Mouse (Mus musculus) induced T-regulatory cell, adult 2 months (primary cell): ENCODE results near the gene Spint4.
A peak's percentile ranks its signal among the peaks of the same experiment; 100 is the strongest.
"Not testable (repeated sequence)": the region's sequence is repeated elsewhere in the genome, so short reads cannot be mapped to it uniquely, and the experiment has no call there.

Experiments
- DNase-seq: peaks from one replicate; pipeline ENCODE4 v3.0.0-alpha.2; 2012; ENCODE audit warnings: low read depth

The Spint4 gene

DNA sequence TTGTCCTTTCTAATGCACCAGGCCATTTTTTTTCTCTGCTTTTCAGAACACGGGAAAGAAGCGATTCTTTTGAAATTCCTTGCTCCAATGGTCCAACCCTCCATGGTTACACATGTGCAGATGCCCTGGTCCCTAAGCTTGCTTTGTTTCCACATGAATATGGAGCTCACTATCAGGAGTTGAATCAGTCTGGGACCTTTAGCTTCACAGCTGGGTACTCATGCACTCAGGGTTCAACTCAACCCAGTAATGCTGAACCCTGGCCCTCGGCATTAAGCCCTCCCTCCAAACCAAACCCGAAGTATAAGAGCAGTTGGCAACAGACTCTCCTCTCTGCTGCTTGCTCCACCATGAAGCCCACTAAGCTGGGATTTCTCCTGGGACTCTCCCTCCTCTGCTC lies at the start of gene Spint4:
Spint4 (plus strand) TSS at position 301 of the 400 bp plus-strand sequence.
- DNase-seq = no peak

DNA sequence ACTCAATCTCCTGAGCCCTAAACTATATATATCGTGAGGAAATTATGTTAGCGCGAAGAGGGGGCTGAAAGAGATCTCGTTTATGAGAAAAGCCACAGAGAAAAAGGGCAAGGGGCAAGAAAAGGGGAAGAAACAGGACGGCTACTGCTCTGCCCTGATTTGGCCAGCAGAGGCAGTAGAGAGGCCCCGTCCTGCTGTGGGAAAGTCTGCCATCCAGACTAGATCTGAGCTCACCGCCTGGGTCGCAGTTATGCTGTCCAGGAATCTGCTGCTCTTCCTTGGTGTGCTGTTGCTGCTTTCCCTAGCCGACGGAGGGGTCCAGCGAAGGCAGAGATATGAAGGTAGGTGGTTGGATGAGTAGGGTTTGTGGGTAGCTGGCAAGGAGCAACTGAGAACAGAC lies 42.4 kb upstream of the Spint4 start, which contains the start of gene Wfdc10:
Wfdc10 (plus strand) TSS at position 189 of the 400 bp plus-strand sequence.
- DNase-seq = peak; percentile 29

DNA sequence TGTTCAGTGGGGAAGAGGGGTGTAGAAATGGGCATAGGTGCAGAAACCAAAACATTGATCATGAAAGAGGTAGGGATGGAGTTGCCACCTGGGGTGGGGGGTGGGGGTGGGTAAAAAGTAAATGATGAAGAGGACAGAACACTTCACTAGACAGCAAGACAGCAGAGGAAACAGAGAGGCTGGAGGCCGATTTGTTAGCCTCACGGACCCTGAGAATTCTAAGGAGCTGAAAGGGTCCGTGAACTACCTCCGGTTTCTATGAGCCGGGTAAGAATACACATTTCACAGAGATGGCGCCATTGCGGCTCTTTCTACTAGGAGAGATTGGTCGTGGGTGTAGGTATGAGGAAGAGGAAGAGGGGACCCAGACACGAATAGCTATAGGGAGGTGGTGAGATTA lies 41.8 kb upstream of the Spint4 start, which contains the start of gene Wfdc9:
Wfdc9 (minus strand) TSS at position 101 of the 400 bp plus-strand sequence.
- no peak for DNase-seq

DNA sequence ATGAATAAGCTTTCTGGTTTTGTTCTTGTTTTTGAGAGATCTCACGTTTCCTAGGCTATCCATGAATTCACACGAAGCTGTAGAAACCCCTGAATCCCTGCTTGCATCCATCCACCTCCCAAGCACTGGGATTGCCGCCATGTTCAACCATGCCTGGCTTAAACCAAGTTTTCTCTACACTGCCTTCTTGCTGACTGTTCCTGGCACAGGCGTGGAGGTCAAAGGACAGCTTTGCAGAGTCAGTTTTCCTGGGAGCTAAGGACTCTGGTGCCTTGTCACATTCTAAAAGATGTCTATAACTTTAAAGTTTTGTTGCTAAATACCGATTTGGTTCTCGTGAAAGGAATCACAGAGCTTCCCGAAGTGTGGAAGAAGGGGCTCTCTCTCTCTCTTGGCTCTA lies 33.5 kb upstream of the Spint4 start:
- no peak for DNase-seq

DNA sequence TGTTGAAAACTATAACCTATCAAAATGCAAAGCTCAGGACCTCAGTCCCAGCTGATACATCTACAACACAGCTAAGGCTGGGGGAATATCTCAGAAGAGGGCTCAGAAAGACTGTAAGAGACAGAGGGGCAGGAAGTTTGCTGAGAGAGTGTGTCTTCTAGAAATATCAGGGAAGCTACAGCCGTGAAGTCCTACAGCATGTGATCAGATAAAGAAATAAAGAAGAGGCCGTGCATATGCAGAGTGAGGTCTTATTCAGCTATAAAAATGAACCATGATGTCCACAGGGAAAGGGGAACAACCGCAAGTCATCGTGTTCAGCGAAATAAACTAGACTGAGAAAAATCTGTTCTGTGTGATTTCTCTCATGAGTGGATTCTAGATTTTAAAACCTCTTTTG lies 28.0 kb upstream of the Spint4 start:
- DNase-seq = no peak

DNA sequence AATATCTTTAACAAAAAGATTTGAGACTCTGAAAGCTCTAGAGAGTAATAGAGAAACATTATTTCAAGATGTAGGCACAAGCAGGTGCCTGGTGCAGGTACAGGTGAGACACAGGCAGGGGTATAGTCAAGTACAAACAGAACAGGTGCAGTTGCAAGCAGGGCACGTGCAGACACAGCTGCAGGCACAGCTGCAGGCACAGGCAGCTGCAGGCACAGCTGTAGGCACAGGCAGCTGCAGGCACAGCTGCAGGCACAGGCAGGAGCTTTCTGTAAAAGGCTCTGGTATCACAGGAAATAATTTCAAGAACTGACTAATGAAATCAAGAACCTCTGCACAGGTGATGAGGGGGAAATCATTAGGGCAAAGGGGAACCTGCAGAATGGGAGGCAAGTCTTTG lies 27.4 kb upstream of the Spint4 start:
- no peak for DNase-seq

DNA sequence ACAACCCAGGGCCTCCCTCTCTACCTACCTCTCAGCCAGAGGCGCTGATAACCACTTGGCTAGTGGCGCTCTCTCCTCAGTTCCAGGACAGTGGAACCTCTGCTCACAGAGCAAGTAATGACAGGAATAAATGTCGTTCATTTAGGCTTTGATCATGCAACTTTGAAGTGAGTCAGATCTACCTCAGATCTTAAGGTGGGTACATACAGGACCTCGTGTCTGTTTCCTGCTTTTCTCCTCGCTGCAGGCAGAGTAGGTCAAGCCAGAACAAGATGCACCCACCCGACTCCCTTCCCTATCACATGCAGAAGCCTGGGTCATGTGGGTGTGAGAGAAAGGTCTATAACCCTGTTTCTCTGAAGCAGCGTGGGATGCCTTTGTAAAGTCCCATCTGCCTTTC lies 24.3 kb upstream of the Spint4 start, which contains the start of gene Wfdc11:
Wfdc11 (minus strand) TSS at position 101 of the 400 bp plus-strand sequence.
- no peak for DNase-seq

DNA sequence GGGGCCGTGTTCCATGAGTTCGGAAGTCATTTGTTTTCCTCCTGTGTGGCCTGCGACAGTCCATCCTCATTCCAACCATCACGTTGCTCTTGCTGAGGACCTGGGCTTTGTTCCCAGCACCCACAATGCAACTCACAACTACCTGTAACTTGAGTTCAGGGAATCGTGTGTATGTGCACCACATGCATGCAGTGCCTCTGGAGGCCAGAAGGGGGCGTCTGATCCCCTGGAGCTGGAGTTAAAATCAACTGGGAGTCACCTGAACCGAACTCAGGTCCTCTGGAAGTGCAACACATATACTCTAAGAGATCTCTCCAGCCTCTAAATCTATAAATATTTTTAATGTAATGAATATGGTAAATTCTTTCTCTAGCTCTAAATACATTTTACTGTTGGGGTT lies 22.2 kb upstream of the Spint4 start:
- DNase-seq = peak; percentile 6

DNA sequence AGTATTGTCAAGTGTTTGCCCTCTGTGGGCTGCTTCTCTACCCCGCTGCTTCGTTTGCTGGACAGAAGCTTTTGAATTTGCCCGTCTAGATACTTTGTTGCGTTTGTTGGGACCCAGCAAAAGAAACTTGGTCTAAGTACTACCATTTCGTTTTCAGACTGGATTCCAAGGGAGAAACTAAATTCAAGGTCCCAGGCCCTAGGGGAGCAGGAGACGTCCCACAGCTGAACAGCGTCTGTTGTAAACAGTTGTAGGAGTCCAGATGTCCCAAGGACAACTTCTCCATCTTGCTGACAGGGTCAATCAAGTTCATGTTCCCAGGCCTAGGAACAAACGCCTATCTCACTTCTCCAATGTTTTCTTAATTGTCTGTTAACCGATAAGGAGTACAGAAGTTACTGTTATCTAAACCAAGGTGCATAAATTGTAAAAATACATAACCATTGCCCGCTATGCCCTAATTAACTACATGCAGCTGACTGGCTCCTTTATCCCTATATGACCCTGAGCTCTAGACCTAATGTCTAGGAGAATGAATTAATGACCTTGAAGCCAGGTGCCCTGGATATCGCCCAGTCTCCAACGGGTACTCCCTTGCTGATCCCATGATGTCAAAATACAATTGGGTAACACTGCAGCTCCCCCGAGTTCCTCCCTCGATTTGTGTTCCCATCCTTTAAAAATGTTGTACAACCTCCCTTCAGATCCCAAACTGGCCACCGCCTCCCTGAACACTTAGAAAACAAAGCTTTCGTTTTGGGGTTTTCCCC lies 21.2 kb upstream of the Spint4 start:
- DNase-seq = no peak

DNA sequence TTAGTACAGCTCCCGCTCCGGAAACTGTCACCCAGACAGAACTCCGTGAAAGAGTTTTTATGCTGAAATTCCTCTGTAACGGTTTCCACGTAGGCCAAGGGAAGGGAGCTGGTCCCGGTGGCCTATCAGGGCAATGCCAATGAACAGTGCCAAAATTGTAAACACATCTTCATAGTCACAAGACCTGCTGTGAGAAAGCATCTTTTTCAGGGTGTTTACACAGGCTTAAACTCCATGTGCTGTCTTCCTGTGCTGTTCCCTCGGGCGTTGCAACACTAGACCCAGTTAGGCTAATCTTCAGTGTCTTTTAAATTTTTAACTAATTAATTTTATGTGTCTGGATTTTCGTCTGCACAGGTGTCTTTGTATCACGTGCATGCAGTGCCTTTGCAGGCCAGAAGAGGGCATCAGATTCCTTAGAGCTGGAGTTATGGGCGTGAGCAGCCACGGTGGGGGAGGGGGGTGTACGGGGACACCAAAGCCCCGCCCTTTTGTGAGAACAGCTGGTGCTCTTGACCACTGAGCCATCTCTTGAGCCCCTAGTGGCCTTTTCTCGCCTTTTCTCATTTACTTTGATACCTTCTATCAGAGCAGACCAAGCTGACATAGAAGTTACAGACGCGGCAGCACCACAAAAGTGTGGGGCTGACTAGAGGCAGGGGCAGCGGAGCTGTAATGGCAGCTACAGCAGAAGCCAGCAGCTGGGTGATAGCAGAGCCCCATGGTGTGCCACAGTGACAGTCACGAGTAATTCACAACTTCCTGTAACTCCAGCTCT lies 19.3 kb upstream of the Spint4 start:
- peak; percentile 64 for DNase-seq

DNA sequence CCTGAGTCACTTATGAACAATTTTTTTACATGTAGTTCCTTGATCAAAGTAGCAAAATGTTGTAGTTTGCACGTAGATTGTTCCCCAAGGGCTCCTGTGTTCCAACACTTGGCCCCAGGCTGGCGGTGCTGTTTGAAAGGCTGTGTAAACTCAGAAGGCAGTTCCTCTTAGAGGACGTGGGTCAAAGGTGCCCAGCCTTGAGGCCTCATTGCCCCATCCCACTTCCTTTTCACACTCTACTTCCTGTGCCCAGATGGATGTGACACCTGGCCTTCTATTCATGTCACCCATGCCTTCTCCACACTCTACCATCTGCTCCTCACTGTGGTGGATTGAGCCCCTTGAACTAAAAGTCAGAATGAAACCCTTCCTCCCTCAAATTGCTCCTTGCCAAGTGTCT lies 18.4 kb upstream of the Spint4 start:
- peak; percentile 4 for DNase-seq

DNA sequence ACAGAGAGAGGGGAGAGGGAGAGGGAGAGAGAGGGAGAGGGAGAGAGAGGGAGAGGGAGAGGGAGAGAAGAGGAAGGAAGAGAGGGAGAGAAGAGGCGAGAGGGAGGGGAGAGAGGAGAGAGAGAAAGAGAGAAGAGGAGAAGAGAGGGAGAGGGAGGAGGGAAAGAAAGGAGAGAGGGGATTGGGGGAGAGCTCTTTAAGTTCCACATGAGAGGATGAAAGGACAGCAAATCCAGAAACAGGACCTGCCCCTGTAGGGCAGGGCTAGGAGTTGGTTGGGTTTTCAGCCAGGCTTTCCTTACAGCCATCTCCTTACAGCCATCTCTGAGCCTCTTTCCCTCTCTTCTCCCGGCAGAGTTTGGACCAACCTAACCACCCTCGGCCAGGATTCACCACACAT lies 13.5 kb upstream of the Spint4 start, which contains the start of gene Wfdc13:
Wfdc13 (plus strand) TSS at position 301 of the 400 bp plus-strand sequence.
- no peak for DNase-seq

DNA sequence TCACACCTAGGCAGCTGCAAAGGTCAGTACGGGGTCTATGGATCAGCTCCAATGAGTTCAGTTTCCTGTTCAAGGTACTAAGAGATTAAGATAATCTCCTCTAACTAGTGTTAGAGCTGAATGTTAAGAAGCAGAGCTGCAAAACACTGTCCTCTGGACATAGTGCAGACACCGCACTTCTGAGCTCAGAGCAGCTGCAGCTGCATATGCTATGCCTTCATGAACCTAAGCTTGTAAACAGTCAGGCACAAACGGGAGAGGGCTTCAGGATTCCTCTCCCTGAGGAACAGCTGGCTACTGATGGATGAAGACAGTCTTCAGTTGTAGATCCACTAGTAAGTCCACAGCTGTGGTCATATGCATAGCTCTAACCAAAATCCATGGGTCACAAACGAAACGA lies 2.7 kb downstream of the Spint4 start:
- no peak for DNase-seq

DNA sequence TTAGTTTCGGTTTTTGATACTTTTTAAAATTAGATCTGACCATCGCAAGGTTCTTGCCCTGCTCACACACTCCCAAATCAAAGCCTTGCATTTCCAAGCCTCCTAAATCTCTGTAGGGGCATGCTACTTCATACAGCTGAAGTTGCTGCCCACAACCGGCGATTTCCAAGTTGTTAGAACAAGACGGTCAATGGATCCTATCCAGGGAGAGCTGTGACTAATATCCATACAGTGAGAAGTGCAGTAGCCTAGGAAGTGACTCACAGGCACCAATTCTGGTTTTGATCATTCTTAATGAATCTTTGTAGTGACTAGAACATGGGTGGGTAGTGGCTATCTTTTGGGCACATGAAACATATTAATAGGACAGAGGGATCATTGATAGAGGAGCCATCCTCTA lies 3.5 kb downstream of the Spint4 start:
- no peak for DNase-seq

DNA sequence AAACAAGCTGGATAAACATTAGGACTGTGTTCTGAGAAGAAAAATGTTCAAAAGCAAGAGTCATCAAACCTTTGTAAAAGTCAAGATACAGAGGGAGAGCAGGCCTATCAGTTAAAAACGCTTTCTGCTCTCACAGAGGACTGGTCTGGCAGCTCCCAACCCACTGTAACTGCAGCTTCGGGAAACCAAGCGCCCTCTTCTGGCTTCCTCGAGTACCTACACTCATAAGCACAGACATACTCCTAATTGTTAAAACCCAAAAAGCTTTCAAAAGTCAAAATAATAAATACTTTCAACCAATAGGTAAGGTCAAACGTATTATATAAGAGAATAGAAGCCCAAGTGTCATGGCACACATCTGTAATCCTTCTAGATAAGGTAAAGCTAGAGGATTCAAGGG lies 5.9 kb downstream of the Spint4 start:
- no peak for DNase-seq

DNA sequence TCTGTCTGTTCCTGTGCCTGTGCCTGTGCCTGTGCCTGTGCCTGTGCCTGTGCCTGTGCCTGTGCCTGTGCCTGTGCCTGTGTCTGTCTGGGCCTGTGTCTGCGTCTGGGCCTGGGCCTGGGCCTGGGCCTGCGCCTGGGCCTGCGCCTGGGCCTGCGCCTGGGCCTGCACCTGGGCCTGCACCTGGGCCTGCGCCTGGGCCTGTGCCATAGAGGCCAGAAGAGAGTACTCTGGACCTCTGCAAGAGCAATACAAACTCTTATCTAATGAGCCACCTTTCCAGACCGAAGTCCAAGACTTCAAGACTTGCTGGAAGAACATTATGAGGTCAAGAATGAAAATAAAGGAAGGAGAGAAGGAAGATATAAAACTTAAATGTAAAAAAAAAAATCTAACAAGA lies 7.0 kb downstream of the Spint4 start:
- no peak for DNase-seq

DNA sequence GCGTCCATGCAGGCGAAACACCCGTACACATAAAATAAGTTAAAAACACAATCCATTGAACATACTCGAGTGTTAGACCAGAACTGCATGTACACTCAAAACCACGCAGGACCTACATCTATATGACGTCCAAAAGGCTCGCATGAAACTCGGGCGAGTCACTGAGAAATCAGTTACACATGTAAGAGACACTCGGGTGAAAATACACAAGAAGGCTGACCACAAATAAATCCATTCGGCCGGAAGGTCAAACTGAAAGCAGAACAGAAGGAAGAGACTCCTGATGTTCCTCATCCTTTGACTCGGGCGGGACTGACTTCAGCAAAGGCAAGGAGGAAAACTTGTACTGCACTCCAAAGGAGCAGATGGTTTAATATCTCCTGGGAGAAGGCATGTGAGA lies 7.7 kb downstream of the Spint4 start:
- DNase-seq = no peak

DNA sequence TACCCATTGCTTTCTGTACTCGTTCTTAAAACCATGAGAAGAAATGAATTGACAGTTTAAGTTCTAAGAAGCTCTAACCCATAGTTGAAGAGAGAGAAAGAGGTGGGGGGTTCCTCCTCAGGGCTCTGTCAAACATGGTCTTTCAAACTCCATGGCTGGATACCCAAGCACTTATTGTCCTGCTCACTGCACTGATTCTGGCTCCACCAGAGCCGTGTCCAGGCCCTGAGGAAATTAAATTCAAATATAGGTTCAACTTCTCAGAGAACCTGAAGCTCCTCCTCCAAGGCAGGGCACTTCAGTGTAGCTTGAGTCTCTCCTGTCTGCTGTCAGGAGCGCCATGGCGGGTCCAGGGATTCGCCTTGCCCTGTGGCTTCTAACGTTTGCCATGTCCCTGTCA lies 16.7 kb downstream of the Spint4 start, which contains the start of gene Spint5:
Spint5 (plus strand) TSS at position 301 of the 400 bp plus-strand sequence.
- no peak for DNase-seq

DNA sequence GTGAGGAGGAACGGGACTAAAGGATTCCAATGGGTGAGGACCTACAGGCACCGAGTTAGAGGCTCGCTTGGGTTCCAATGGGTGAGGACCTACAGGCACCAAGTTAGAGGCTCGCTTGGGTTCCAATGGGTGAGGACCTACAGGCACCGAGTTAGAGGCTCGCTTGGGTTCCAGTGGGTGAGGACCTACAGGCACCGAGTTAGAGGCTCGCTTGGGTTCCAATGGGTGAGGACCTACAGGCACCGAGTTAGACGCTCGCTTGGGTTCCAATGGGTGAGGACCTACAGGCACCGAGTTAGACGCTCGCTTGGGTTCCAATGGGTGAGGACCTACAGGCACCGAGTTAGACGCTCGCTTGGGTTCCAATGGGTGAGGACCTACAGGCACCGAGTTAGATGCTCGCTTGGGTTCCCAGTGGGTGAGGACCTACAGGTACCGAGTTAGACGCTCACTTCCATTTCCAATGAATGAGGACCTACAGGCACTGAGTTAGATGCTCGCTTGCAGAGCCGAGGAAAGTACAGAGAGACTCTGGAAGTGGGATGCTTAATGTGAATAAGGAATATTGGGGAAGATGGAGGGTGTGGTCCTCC lies 18.0 kb downstream of the Spint4 start:
- DNase-seq = not testable (repeated sequence)

DNA sequence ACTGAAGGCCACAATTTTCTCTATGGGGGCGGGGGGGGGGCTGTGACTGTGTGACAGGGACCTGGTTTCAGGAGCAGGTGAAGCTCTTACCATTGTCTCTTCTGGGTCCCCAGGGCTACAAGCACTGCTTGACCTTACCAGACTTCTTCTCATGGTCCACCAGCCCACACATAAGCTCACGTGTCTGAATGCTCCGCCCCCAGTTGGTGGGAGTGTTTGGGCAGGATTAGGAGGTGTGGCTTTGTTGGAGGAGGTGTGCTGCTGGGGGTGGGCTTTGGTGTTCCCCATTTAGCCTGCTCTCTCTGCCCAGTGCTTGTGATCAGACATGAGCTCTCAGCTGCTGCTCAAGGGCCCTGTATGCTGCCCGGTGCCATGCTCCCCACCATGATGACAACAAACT lies 25.0 kb downstream of the Spint4 start:
- no peak for DNase-seq

DNA sequence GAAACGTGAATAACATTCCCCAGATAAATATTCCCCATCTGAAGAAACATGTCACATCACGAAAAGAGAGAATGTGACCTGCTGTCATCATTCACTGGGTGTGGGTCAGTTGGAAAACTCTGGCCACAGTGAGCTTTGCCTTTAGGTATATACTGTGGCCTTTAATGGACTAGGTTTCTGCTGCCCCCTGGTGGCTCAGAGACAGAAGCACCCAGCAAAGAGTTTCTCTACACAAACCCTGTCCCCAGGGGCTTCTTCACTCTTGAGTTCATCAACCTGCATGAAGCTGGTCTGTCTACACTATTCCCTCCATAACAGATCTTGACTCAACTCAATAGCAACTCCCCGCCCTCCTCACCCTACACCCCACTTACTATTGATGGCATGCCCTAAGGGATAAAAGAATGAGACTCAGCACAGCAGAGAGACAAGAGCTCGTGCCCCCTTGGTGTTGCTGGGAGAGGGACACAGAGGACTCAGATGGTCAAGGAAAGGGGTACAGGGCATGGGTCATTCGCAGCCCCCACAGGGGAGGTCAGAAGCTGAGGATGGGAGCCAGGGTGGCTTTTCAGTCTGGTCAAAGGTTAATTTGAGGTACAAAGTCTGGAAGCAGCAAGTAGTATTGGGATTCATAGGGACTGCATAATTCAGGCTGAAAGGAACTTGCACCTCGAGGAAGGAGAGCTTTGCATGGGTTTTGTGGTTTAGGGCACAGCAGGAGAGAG lies 27.8 kb downstream of the Spint4 start:
- peak; percentile 68 for DNase-seq

DNA sequence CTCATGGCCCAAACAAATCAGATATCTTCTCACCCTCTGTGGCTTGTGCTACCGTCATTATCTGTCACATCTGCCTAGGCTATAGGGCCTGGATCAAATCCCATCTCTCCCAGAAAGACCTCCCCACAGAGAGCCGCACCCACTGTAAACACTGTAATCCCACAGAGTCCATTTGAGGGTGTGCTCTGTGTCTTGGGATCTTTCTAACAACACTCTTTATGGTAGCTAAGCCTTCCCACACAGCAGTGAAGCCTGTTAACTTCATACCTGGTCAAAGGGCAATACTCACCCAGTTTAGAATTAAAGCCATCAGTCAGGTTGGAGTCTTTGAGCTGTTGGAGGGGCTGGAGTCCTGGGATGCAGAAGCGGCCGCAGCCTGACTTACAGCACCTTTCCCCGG lies 33.4 kb downstream of the Spint4 start:
- DNase-seq = no peak
